Mouse (Mus musculus) stomach, embryonic 15.5 days (tissue): Measurements from ENCODE around the gene Gm10715. TPM values are rescaled to one million over a fixed set of nuclear protein-coding genes. Genes with fewer than 3 reads are reported as not detected.
"Not testable (repeated sequence)": the region's sequence is repeated elsewhere in the genome, so short reads cannot be mapped to it uniquely, and the experiment has no call there.

Experiments
- ATAC-seq: fragments of 200-750 bp; cut with Nextera tagmentation; 2 replicates; pipeline ENCODE4 v1.8.0; 2017; ENCODE audit warnings: low read depth, moderate number of reproducible peaks, moderate TSS enrichment; ENCODE audit not compliant: insufficient read depth, low FRiP score
- H3K27ac ChIP-seq: fragments of 300-500 bp; sonication (generic); 2 replicates; pipeline ENCODE4 v1.5.1; 2015; ENCODE audit warnings: mild to moderate bottlenecking, inconsistent platforms
- H3K27me3 ChIP-seq: fragments of 300-500 bp; sonication (generic); replicated peaks from 2 replicates; pipeline ENCODE4 v1.6.1; 2015; ENCODE audit warnings: inconsistent platforms
- H3K36me3 ChIP-seq: fragments of 300-500 bp; sonication (generic); 2 replicates; pipeline ENCODE4 v1.6.1; 2015; ENCODE audit warnings: inconsistent platforms
- H3K4me1 ChIP-seq: fragments of 300-500 bp; sonication (generic); 2 replicates; pipeline ENCODE4 v1.6.1; 2015; ENCODE audit warnings: inconsistent platforms
- H3K4me2 ChIP-seq: fragments of 300-500 bp; sonication (generic); 2 replicates; pipeline ENCODE4 v1.6.1; 2015; ENCODE audit warnings: mild to moderate bottlenecking, inconsistent platforms
- H3K4me3 ChIP-seq: fragments of 300-500 bp; sonication (generic); replicated peaks from 2 replicates; pipeline ENCODE4 v1.5.1; 2015; ENCODE audit warnings: inconsistent platforms
- H3K9ac ChIP-seq: fragments of 300-500 bp; sonication (generic); 2 replicates; pipeline ENCODE4 v1.6.1; 2015; ENCODE audit warnings: inconsistent platforms
- H3K9me3 ChIP-seq: fragments of 300-500 bp; sonication (generic); 2 replicates; pipeline ENCODE4 v1.6.1; 2016; ENCODE audit warnings: inconsistent platforms
- WGBS: fragments of 180-500 bp; shearing (Covaris S2); methylation state at CpG from one replicate; pipeline ENCODE4 v1.1.7; 2015; 5-methylcytosine and 5-hydroxymethylcytosine counted together
- microRNA-seq: library from miRNA; unstranded; fragments of <30 nt; microRNA quantifications from one replicate; pipeline ENCODE4, GENCODE M21; 2016
- polyA plus RNA-seq: library from polyadenylated mRNA; unstranded; fragments of >200 nt; fragmentation: Nextera tagmentation; extraction: Ambion mirVana; gene quantifications from 2 replicates; pipeline ENCODE4 v1.2.1, GENCODE M21; 2015

The Gm10715 gene
- polyA plus RNA-seq, 1 experiment from 2014 or later = not detected

DNA sequence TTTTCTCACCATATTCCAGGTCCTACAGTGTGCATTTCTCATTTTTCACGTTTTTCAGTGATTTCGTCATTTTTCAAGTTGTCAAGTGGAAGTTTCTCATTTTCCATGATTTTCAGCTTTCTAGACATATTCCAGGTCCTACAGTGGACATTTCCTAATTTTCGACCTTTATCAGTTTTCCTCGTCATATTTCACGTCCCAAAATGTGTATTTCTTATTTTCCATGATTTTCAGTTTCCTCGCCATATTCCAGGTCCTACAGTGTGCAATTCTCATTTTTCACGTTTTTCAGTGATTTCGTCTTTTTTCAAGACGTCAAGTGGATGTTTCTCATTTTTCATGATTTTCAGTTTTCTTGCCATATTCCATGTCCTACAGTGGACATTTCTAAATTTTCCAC lies 9.5 kb upstream of the Gm10715 start:
- H3K27ac ChIP-seq, H3K4me1 ChIP-seq, H3K9ac ChIP-seq, H3K4me2 ChIP-seq, H3K27me3 ChIP-seq, H3K4me3 ChIP-seq, H3K9me3 ChIP-seq, H3K36me3 ChIP-seq: not testable (repeated sequence)
- WGBS = 68% methylated on average over 9 of the region's 9 CpGs
- 0 out of 2 replicates have a peak, but pooled peaks have one; percentile 5 for ATAC-seq

DNA sequence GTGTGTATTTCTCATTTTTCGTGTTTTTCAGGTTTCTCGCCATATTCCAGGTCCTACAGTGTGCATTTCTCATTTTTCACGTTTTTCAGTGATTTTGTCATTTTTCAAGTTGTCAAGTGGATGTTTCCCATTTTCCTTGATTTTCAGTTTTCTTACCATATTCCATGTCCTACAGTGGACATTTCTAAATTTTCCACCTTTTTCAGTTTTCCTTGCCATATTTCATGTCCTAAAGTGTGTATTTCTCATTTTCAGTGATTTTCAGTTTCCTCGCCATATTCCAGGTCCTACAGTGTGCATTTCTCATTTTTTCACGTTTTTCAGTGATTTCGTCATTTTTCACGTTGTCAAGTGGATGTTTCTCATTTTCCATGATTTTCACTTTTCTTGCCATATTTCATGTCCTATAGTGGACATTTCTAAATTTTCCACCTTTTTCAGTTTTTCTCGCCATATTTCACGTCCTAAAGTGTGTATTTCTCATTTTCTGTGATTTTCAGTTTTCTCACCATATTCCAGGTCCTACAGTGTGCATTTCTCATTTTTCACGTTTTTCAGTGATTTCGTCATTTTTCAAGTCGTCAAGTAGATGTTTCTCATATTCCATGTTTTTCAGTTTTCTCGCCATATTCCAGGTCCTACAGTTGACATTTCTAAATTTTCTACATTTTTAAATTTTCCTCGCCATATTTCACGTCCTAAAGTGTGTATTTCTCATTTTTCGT lies 7.2 kb upstream of the Gm10715 start:
- not testable (repeated sequence) for H3K4me2 ChIP-seq, ATAC-seq, H3K4me3 ChIP-seq, H3K36me3 ChIP-seq, H3K9ac ChIP-seq, H3K9me3 ChIP-seq, H3K4me1 ChIP-seq, H3K27me3 ChIP-seq, H3K27ac ChIP-seq
- 61% methylated on average over 14 of the region's 16 CpGs for WGBS

DNA sequence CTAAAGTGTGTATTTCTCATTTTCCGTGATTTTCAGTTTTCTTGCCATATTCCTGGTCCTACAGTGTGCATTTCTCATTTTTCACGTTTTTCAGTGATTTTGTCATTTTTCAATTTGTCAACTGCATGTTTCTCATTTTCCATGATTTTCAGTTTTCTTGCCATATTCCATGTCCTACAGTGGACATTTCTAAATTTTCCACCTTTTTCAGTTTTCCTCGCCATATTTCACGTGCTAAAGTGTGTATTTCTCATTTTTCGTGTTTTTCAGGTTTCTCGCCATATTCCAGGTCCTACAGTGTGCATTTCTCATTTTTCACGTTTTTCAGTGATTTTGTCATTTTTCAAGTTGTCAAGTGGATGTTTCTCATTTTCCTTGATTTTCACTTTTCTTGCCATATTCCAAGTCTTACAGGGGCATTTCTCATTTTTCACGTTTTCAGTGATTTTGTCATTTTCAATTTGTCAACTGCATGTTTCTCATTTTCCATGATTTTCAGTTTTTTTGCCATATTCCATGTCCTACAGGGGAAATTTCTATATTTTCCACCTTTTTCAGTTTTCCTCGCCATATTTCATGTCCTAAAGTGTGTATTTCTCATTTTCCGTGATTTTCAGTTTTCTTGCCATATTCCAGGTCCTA lies 5.9 kb upstream of the Gm10715 start:
- H3K27me3 ChIP-seq, H3K36me3 ChIP-seq, H3K4me2 ChIP-seq, H3K27ac ChIP-seq, H3K4me1 ChIP-seq, H3K9ac ChIP-seq, ATAC-seq, H3K9me3 ChIP-seq, H3K4me3 ChIP-seq: not testable (repeated sequence)
- WGBS = 59% methylated on average over 3 of the region's 10 CpGs

DNA sequence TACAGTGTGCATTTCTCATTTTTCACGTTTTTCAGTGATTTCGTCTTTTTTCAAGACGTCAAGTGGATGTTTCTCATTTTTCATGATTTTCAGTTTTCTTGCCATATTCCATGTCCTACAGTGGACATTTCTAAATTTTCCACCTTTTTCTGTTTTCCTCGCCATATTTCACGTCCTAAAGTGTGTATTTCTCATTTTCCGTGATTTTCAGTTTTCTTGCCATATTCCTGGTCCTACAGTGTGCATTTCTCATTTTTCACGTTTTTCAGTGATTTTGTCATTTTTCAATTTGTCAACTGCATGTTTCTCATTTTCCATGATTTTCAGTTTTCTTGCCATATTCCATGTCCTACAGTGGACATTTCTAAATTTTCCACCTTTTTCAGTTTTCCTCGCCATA lies 2.4 kb upstream of the Gm10715 start, which contains the start of gene Gm17535:
Gene Gm17535 (plus strand): TSS at position 301 of the 400 bp plus-strand sequence.
- not testable (repeated sequence) for H3K4me1 ChIP-seq, H3K4me3 ChIP-seq, H3K36me3 ChIP-seq, H3K9ac ChIP-seq, H3K4me2 ChIP-seq, H3K27ac ChIP-seq, ATAC-seq, H3K27me3 ChIP-seq, H3K9me3 ChIP-seq
- WGBS = 79% methylated on average over 1 of the region's 8 CpGs

DNA sequence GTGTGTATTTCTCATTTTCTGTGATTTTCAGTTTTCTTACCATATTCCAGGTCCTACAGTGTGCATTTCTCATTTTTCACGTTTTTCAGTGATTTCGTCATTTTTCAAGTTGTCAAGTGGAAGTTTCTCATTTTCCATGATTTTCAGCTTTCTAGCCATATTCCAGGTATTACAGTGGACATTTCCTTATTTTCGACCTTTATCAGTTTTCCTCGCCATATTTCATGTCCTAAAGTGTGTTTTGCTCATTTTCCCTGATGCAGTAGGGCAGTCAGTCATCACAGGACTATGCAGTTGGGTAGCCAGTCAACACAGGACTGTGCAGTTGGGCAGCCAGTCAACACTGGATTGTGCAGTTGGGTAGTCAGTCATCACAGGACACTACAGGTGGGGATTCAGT lies 1.5 kb downstream of the Gm10715 start:
- H3K4me1 ChIP-seq, H3K9ac ChIP-seq, ATAC-seq, H3K4me2 ChIP-seq, H3K27ac ChIP-seq, H3K4me3 ChIP-seq, H3K27me3 ChIP-seq, H3K9me3 ChIP-seq, H3K36me3 ChIP-seq: not testable (repeated sequence)
- WGBS = 66% methylated on average over 4 of the region's 4 CpGs

Small RNA genes lying within 50 kb of the gene (microRNA-seq; reads per million reads assigned to microRNA genes)
- not detected for gene Mir101c

Other genes starting within 250 kb of the Gm10715 start
- gene Gm10722, start 36.0 kb upstream of the Gm10715 start, polyA plus RNA-seq = not detected in 2 replicates
- not detected in 2 replicates for gene Gm11168, start 33.5 kb upstream of the Gm10715 start, polyA plus RNA-seq
- gene Gm10721, start 23.7 kb upstream of the Gm10715 start, polyA plus RNA-seq = not detected in 2 replicates
- gene Gm10720, start 21.2 kb upstream of the Gm10715 start, polyA plus RNA-seq = not detected in 2 replicates
- 0.24 TPM in 1 of 2 replicates, not detected in the other for gene Gm10719, start 19.5 kb upstream of the Gm10715 start, polyA plus RNA-seq
- not detected in 2 replicates for gene Gm10718, start 13.3 kb upstream of the Gm10715 start, polyA plus RNA-seq
- gene Gm10717, start 11.5 kb upstream of the Gm10715 start, polyA plus RNA-seq = not detected in 2 replicates
- not detected in 2 replicates for gene Gm17535, start 2.3 kb upstream of the Gm10715 start, polyA plus RNA-seq